Mouse (Mus musculus) monocyte, adult 2 months (primary cell): Measurements from ENCODE around the gene Lims1.

Experiments
- DNase-seq, 2 experiments: peaks; one replicate each; pipeline ENCODE4 v3.0.0; 2022; ENCODE audit warnings: low spot score in 2 of 2, low read depth in 1 of 2

The Lims1 gene

DNA sequence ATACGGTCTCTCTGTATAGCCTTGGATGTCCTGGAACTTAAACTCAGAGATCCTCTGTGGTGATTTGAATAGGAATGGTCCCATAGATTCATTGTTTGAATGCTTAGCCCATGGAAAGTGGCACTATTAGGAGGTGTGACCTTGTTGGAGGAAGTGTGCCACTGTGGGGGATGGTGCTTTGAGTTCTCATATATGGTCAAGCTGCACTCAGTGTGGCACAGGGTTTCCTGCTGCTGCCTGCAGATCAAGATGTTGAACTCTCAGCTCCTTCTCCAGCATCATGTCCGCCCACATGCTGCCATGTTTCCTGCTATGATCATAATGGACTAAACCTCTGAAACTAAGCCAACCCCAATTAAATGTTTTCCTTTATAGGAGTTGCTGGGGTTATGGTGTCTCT is 104.7 kb downstream of the Lims1 start:
- DNase-seq: no peak

DNA sequence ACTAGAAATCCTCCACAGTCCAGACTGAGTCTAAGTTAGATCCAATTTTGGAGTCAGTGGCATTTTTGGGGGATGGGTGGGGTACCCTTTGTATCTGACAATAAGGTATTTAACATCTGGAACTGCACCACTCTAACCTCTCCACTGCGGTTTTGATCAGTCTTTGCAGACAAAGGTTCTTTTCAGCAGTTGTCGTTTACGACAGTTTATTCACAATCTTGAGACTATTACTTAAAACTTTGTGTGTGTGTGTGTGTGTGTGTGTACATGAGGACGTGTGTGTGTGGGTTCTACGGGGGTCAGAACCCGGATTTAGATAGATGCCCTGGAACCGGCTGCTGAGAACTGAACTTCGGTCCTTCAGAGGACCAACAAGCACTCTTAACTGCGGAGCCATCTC is 122.6 kb downstream of the Lims1 start:
- no peak for DNase-seq

DNA sequence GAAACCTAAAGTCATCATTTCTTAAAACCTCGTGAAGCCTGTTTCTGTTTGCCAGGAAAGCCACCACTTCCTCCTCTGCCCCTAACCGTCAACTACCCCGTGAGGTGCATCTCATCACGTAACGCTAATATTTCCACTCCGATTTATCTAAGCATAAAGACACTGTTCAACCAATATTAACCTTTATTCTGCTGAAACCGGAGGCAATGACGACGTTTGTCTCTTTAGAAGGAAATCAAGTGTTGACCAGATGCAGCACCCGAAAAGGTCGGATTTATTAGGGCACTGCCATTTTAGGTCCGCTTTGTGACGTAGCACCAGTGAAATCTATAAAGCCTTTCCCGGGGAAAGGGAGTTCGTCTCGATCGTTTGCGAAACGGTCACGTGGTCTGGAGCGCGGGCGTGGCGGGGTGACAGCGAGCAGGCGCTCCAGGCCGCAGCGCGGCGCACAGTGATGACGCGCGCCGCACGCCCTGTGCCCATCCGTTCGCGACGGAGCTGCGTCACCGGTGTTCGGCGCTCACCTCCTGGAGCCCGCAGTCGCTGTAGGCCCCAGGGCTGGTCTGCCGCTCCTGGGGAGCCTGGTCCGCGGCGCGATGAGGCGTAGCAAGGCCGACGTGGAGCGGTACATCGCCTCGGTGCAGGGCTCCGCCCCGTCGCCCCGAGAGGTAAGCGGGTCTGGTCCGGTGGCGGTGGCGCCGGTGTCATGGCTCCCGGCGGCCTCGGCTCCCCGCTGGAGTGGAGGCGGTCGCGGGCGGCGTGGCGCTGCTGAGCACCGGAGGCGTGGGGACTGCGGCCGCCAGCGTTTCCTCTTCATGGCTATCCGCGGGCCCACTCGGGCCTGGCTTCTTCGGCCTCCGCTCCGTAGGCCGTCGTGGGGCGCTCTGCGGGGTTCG is 123.4 kb downstream of the Lims1 start, which contains the start of gene Ranbp2:
TSS of gene Ranbp2 (plus strand) at position 537 of the 896 bp plus-strand sequence.
- DNase-seq: peak; percentile 92 to 96

DNA sequence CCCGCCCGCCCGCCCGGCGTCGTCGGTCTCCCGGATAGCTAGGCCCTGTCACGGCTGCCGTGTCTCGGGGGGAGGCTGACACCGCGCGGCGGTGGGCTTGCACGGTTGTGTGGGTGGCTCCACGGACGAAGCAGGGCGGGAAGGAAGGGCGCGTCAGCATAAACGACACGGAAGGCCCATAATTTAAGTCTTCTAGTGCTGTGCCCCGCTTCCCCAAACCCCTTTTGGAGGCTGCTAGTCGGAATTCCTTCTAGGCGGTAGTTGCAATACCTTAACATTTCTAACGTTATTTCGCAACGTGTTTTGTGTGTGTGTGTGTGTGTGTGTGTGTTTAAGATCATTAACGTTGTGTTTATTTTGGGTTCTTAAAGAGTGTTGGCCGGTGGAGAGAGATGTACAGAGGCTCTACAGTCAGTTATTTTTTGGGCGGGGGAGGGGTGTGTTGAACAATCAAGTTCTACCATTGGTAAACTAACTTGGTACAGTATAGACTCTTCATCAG is 124.1 kb downstream of the Lims1 start:
- peak; percentile 11 to 47 for DNase-seq

DNA sequence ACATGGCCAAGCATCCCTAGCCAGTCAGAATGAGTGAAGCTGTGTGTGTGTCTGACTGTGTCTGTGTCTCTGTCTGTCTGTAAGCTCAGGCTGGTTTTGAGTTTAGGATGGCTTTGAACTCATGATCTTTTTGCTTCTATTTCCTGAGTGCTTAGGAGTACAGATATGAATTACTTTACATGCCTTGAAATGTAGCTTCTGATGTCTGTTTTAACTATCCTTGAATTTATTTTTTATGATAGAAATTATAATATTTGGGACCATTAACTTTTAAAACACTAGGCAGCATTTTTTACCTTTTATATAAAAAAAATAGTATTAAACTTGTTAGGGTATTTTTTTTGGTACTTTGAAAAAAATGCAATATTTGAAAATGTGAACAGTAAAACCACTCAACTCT is 128.3 kb downstream of the Lims1 start:
- no peak for DNase-seq

DNA sequence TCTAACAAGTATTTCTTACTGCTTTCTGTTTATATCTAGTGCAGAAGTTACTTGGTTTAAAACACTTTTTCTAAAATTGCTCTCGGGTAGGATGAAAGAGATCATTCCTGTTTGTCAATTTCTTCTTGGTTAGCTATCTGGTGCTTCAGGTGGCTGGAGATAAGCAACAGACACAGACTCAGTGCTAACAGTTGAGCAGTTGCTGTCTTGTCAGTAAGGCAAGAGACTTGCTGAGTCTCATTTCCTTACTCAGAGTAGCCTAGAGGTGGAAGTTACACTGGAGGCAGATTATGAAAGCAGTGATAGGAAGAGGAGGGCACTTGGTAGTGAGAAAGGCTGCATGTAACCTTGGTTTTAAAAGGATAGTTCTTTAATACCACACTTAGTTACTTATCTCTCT is 128.9 kb downstream of the Lims1 start:
- no peak for DNase-seq

DNA sequence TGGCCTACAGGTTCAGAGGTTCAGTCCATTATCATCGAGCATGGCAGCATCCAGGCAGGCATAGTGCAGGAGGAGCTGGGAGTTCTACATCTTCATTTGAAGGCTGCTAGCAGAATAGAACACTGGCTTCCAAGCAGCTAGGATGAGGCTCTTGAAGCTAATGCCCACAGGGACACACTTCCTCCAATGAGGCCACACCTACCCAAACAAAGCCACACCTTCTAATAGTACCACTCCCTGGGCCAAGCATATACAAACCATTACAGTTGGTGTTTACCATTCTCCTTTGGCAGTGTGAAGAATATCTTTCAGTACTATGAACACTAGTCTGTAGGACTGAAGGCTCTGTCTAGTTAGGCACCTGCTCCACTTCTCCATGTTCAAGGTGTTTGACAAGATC is 136.6 kb downstream of the Lims1 start:
- DNase-seq: no peak
